Mouse (Mus musculus): Measurements from ENCODE around the gene Acads. TPM values are rescaled to one million over a fixed set of nuclear protein-coding genes. Genes with fewer than 3 reads are reported as not detected.
"Not testable (repeated sequence)": the region's sequence is repeated elsewhere in the genome, so short reads cannot be mapped to it uniquely, and the experiment has no call there.

The Acads gene
- 100 to 1,000 TPM; 203 to 239 TPM for total RNA-seq (2021)

DNA sequence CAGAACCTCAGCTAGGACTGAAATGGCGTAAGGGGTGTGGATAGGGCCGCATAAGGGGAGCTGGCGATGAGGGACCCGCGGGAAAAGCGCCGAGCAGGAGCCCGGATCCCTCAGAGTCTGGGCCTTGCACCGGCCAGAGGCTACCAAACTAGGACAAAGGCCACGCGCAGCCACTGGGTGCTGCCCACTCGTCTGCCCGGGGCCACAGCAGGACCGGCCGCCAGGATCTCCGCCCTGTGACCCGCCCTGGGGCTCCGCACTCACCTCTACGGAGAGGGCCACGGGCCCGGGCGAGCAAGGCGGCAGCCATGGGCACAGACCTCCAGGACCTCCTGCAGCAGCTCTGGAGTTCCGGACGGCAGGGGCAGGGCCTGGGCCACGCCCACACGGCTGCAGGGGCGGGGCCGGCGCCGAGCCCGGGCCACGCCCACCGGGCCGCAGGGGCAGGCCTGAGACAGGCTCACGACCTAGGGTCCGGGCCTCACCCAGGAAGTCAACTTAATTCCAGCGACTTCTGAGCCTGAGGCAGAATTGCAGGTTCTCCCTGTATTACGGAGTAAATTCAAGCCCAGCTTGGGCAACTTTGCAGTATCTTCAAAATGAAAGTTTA lies at the start of gene Acads:
Acads (minus strand) TSS at position 386 of the 610 bp plus-strand sequence.
- peak; percentile 86 to 91 for DNase-seq
- intact Hi-C loops (cut with DNase I) = no loop called here

DNA sequence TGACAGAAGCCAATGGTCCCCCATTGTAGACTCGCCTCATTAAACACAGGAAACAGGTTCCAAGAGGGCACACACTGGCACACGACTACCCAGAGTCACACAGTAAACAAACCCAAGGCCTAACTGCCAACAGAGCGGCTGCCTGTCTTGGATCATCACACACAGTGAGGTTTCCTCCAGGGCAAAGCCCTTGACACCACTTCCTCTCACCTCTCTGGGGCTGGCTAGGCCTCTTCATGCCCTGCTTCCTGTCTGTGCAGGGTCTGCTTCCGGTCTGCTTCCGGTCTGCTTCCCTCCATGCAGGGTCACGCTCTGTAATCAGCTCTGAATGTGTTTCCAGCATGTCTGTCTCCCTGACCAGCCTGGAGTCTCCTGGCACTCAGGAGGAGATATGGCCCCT lies 48.2 kb upstream of the Acads start:
- intact Hi-C loops (cut with DNase I) = loop anchor here (5.0 kb wide), 1 partner anchor 190 kb away; no protein-coding TSS in a partner anchor
- no peak for DNase-seq

DNA sequence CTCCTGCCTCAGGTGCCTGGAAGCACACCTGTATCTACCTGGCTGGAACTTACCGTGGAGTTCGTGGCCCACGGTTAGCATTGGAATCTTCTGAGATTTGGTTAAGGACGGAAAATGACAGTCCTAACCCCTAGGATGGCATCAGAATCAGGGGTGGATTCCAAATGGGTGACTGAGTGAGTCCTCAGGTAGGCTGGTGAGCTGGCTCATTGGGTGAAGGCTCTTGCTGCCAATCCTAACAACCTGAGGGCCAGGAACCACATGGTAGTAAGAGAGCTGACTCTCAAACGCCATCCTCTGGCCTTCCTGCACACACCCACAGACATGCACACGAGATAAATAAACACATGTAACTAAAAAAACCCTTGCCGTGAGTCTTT lies 47.7 kb upstream of the Acads start:
- intact Hi-C loops (cut with DNase I) = loop anchor here (5.0 kb wide), 1 partner anchor 190 kb away; no protein-coding TSS in a partner anchor
- no peak for DNase-seq

DNA sequence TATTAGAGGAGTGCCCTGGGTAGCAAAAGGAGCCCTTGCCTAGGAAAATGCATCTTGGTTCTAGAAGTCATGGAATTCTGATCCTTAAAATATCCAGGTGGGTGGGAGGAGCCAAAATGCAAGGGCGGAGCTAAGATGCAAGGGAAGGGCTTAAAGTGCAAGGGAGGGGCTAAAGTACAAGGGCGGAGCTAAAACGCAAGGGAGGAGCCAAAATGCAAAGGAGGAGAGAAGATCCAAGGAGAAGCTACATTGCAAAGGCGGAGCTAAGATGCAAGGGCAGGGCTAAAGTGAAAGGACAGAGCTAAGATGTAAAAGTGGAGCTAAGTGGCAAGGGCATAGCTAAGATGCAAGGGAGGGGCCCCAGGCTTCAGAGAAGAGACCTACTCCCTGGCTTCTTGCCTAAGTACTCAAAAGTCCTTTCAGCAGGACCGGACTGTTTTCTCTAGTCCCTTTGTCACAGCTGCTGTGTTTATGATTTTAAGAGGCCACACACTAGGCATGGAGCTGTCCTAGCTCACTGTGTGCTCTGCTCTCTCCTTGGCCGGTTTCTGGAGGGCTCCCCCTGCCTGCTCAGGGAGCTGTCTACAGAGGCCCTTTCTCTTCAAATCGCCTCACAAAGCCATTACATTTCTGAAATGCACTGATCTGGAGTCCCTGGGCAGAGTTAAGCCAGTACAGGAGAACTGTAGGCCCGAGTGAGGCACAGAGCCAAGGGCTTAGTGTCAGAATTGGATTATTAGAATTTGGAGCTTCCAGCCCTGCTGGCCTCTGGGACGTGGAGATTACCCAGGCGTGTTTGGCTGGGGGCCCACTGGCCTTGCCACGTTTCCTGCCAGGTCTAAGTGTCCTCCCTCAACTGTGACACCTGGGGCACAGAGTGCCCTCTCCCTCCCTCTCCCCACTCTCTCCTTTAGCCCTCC lies 47.0 kb upstream of the Acads start:
- intact Hi-C loops (cut with DNase I) = loop anchor here (5.0 kb wide), 1 partner anchor 189 kb away; no protein-coding TSS in a partner anchor
- DNase-seq = no peak

DNA sequence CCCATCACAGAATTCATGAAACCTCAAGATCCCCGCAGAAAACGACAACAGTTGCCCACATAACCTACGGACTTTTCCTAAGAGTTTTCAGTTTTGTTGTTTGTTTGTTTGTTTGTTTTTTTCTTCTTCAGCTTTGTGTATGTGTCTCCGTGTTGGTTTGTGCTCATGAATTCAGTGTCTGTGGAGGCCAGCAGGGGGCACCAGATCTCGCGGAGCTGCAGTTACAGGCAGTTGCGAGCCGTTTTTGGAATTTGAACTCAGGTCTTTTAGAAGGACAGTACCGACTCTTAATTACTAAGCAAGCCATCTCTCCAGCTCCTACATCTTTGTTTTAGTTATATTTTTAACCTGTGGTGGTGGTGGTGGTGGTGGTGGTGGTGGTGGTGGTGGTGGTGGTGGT lies 46.2 kb upstream of the Acads start:
- intact Hi-C loops (cut with DNase I) = loop anchor here (5.0 kb wide), 1 partner anchor 188 kb away; no protein-coding TSS in a partner anchor
- no peak for DNase-seq

DNA sequence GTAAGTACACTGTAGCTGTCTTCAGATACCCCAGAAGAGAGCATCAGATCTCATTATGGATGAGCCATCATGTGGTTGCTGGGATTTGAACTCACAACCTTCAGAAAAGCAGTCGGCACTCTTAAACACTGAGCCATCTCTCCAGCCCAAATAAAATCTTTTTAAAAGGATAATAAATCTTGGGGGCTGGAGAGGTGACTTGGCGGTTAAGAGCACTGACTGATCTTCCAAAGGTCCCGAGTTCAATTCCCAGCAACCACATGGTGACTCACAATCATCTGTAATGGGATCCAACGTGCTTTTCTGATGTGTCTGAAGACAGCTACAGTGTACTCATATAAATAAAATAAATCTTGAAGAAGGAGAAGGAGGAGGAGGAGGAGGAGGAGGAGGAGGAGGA lies 45.3 kb upstream of the Acads start:
- DNase-seq; intact Hi-C loops (cut with DNase I): not testable (repeated sequence)

DNA sequence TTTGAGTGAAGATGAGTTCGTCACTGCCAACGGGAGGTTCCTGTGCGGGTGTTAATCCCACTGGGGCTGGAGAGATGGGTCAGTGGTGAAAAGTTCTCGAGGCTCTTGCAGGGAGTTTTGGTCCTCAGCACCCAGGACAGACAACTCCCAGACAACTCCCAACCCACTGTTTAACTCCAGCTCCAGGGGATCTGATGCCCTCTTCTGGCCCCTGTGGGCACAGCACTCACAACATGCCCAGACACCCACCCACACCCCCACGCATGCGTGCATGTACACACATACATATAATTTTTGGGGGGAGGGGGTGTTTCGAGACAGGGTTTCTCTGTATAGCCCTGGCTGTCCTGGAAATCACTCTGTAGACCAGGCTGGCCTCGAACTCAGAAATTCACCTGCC lies 44.4 kb upstream of the Acads start:
- DNase-seq = peak in 1 of 2 experiments; percentile 67
- intact Hi-C loops (cut with DNase I) = loop anchor here (2.0 kb wide), 1 partner anchor 39 kb away; no protein-coding TSS in a partner anchor

DNA sequence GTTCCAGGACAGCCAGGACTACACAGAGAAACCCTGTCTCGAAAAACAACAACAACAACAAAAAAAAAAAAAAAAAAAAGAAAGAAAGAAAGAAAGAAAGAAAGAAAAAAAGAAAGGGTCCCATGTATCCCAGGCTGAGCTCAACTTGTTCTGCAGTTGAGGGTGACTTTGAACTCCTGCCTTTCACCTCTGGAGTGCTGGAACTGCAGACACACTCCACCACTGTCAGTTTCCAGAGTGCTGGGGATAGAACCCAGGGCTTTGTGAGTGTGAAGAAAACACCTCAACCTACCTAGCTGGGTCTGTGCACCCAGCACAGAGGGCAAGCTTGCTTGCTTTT lies 42.8 kb upstream of the Acads start:
- intact Hi-C loops (cut with DNase I) = loop anchor here (1.0 to 2.0 kb wide), 2 partner anchors 24 to 37 kb away; no protein-coding TSS in a partner anchor
- DNase-seq = not testable (repeated sequence)

DNA sequence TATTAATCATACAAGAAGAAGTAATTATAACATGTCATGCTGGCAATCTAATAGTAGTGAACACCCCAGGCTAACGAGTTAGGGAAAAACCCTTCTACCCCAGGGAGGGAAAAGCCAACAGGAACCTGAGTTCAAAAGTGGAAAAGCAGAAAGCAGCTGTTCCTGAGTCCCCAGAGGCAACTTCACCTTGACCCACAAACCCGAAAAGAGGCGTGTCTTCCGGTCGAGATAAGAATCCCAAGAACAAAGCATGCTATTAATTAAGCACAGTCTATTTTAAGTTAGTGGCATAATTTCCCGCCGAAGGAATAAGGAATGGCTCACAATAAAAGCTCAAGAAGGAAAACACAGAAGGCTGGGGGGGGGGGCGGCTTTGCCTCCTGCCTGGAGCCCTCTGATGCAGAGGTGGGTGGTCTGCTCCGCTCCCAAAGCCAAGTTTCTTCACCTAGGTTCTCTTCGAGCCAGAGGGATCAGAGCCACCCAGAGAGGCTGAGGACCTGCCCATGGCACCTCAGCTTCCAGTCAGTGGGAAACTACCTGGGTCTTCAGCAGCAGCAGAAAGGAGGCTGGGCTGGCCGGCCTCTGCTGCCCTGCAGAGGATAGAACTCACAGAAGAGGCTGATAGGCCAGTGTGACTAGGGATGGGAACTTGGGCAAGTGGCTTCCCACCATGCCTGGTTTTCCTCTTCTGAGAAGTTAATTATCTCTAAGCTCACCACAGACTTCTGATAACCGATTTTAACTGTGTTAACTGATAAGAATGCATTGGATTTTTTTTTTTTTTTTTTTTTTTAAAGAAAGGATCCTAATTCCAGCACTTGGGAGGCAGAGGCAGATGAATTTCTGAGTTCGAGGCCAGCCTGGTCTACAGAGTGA lies 42.2 kb upstream of the Acads start:
- intact Hi-C loops (cut with DNase I) = loop anchor here (1.0 kb wide), 1 partner anchor 25 kb away; no protein-coding TSS in a partner anchor

DNA sequence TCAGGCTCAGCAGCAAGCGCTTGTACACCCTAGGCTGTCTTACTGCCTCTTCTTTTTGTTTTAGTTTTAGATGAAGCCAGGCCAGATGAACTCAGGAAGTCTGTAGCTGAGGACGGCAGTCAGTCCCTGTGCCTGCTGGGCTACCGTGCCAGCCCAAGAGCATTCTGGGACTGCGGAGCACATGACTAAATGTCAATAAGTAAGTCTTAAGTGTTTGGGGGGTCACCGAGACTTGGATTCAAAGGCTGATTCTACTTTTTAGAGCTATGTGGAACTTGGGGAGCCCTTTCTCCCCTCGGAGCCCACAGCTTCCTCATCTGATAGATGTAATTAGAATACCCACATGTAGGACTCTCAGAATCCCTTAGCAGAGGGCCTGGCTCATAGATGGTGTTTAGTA lies 41.5 kb upstream of the Acads start:
- intact Hi-C loops (cut with DNase I) = loop anchor here (1.0 kb wide), 1 partner anchor 26 kb away; no protein-coding TSS in a partner anchor

More for the DNA sequence above, 42.2 kb upstream of the Acads start:
- no peak for DNase-seq

DNA sequence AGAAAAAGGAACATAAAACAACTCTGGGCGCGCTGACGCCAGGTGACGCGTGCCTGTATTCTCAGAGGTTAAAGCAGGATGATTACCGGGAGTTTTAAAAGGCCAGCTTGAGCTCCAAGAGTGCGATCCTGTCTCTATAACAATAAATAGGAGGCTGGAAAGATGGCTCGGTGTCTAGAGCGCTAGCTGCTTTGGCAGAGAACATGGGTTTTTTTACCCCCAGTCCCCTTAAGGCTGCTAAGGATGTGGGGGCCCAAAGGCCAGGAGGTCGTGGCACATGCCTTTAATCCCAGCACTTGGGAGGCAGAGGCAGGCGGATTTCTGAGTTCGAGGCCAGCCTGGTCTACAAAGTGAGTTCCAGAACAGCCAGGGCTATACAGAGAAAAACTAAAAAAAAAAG lies 40.0 kb upstream of the Acads start:
- intact Hi-C loops (cut with DNase I) = no loop called here

More for the DNA sequence above, 41.5 kb upstream of the Acads start:
- no peak for DNase-seq

DNA sequence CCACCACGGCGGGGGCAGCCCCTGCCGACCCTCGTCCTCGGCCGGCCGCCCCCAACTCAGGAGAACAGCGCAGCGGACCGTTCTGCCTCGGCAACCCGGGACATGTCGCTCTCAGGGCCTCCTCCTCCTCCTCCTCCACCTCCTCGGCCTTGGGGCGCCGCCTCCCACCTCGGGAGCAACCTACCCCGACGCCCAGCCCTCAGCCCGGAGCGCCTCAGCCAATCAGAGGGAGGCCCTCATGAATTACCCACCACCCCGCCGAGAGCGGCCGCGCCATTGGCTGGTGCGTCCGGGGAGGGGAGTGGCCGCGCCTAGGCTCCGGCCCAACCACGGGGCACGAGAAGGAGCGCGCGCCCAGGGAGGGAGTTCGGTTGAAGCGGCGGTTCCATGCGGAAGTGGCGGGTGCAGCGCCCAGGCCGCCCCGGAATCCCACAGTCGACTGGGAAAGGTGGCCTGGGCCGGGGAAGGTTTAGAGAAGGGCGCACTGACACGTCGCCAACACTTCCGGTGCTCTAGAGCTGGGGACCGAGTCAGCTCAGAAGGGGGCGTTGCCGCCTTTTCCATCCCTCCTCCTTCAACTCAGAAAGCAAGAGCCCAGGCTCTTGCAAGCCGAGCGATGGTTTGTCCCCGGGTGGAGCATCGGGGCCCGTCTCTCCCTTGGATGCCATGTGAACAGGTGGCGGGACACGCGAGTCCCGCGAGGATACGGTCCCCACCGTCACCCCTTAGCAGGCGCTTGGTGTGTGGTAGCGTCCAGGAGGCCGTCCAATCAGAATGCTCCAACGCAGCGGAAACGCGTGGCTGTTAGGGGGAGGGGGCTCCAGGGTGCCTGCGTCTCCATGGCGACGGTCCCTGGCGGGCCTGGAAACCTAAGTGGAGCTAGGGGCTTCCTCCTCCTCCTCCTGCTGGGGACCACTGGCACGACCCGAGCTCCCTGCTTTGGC lies 39.2 kb upstream of the Acads start, which contains the start of gene Mlec:
Mlec (minus strand) TSS at position 140 of the 944 bp plus-strand sequence.
- intact Hi-C loops (cut with DNase I) = no loop called here
- peak; percentile 95 to 97 for DNase-seq

More for the DNA sequence above, 40.0 kb upstream of the Acads start:
- no peak for DNase-seq

DNA sequence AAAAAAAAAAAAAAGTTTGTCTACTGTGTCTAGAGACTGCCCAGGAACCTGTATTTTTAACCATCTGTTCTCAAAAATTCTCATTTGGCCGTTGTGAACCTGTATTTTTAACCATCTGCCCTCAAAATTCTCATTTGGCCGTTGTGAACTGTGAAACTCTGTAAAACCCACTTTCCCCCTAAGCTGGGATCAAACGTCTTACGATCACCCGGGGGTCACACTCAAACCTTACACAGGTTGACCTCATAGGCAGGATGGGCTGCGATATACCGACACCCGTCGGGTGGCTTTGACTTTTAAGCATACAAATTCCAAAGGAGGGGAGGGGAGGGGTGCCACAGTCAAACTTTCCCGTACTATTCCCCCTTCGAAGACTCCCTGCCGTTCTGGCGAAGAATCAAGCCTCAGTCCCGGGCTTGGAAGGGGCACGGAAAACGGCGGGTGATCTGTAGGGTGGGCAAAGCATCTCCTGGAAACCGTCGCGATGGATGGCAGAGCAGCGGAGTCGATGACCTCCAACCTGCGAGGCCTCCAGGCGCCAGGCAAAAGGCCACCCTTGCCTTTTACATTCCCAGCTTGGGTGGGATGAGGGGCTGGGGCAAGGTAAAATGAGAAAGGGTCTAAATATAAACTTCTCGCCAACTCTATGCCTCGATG lies 37.9 kb upstream of the Acads start:
- intact Hi-C loops (cut with DNase I) = loop anchor here (2.0 kb wide), 1 partner anchor 22 kb away; the partner anchor contains the start of gene Unc119b
- no peak for DNase-seq

DNA sequence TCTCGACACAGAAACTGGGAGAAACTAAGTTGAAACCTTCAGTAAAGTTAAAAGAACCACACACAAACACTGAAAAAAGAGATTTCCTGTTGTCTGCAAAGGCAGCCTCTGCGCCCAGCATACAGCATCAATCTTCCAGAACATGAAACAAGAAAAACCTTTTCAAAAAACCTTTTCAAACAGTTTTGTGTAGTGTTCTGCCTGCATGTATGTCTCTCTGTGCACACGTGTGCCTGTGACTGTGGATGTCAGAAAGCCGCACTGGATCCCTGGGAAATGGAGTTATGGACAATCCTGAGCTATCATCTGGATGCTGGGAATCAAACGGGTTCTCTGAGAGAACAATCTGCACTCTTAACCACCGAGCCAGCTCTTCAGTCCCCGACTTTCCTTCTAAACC lies 37.3 kb upstream of the Acads start:
- DNase-seq = no peak
- intact Hi-C loops (cut with DNase I) = loop anchor here (2.0 kb wide), 1 partner anchor 22 kb away; the partner anchor contains the start of gene Unc119b

DNA sequence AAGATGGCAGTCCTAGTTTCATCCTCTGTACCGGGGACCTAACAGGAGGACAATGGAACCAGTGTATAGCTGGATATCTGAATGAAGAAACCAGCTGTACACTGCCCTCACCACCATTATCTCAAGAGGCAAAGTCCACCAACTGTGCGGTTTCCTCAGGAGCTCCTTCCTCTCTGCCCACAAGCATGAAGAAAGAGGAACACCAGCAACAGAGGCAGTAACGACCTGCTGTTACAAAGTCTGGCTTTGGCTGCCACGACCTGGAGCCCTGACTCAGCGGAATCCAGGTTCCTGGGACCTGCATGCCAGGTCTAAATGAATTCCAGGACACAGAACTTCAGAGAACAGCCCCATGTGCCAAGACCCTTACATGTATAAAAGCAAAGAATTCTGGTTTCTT lies 36.7 kb upstream of the Acads start:
- no peak for DNase-seq
- intact Hi-C loops (cut with DNase I) = loop anchor here (2.0 kb wide), 1 partner anchor 21 kb away; the partner anchor contains the start of gene Unc119b

DNA sequence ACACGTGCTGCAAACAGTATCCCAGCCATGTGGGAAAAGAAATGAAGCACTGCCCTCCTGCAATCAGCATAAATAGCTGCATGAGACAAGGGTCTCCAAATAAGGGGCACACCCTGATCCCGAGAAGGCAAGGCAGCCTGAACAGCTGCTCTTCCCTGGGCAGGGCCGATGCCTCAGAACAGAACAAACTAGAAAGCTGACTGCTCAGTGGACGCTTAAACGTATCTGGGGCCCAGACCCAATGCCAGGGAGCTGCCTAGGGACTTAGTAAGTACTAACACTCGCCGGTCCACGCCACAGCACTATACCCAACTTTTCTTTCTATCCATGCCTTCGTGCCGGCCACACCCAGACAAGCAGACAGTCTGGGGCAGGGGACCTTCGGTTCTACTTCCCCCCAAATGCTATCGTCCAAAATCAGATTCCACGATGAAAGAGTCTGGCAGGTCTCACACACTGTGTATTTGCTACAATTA lies 36.0 kb upstream of the Acads start:
- intact Hi-C loops (cut with DNase I) = no loop called here
- no peak for DNase-seq

DNA sequence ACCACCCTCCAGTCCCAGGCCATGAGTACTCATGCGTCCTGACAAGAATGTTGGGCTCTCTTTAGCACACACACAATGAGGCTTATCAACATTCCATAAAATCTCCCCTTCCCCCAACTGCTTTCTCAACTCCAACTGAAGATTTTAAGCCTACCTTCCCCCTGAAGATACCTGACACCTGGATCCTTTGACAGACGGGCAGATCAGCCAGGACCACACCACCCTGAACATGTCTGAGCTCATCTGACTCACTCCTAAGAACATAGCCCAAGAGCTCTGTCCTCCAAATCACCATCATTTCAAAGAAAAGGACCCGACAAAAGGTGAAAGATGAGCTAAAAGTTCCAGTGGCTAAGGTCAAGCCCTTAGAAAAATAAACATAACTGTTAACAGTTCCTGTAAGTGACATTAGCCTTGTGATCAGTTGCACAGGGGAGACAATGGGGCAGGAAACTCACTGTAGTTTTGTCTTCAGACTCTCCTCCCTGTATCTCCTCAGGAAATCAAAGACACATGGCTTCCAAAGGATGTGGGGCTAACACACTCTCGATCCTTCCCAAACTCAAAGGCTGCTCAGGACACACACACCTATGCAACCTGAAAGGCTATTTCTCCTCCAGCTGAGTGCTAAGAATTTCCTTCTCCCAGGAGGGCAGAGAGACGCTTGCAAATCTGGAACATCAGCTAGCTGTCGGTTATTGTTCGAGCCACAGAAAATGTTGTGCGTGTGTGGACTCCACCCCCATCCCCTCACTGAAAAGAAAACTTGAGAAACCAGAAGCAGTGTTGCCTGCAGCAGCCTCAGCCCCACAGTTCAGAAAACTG lies 33.2 kb upstream of the Acads start:
- intact Hi-C loops (cut with DNase I) = no loop called here
- no peak for DNase-seq

Data from heart, postnatal 36 days (tissue).